Mouse (Mus musculus) spleen, adult 2 months (tissue): ENCODE measurements at regions not wholly inside any gene's neighbourhood (a gene's known extent, or its start where the extent isn't known, plus 50 kb on each side); places are given as distances from the start of the nearest gene placed in this dataset.

Source experiments
- DNase-seq, 2 experiments: peaks; one replicate each; pipeline versions ENCODE4 v3.0.0 to v3.0.0-alpha.2; 2012 to 2021; ENCODE audit warnings: low spot score in 2 of 2, low read depth in 1 of 2
- H3K27ac ChIP-seq: fragments of 200-500 bp; 2 replicates; pipeline ENCODE4 v1.5.1; 2012; ENCODE audit warnings: low read length, inconsistent platforms; ENCODE audit not compliant: insufficient read depth
- H3K27me3 ChIP-seq: fragments of 200-500 bp; 2 replicates; pipeline ENCODE4 v1.6.1; 2012; ENCODE audit warnings: mild to moderate bottlenecking, moderate library complexity, low read length, inconsistent platforms; ENCODE audit not compliant: control insufficient read depth, insufficient read depth
- H3K36me3 ChIP-seq: fragments of 200-500 bp; 2 replicates; pipeline ENCODE4 v1.6.1; 2012; ENCODE audit warnings: mild to moderate bottlenecking, low read length, inconsistent platforms; ENCODE audit not compliant: control insufficient read depth, insufficient read depth
- H3K4me1 ChIP-seq: fragments of 200-500 bp; 2 replicates; pipeline ENCODE4 v1.6.1; 2011; ENCODE audit warnings: inconsistent platforms; ENCODE audit not compliant: control insufficient read depth, insufficient read depth, insufficient read length
- H3K4me3 ChIP-seq: fragments of 200-500 bp; 2 replicates; pipeline ENCODE4 v1.5.1; 2011; ENCODE audit warnings: mild to moderate bottlenecking, inconsistent platforms; ENCODE audit not compliant: insufficient read depth, insufficient read length; ENCODE audit errors: extremely low read depth
- CTCF ChIP-seq: fragments of 200-500 bp; IDR thresholded peaks from 2 replicates; pipeline ENCODE4 v1.5.1; 2011; ENCODE audit warnings: mild to moderate bottlenecking, inconsistent platforms; ENCODE audit not compliant: insufficient read depth, insufficient read length, insufficient replicate concordance; ENCODE audit errors: extremely low read depth
- POLR2A ChIP-seq: fragments of 200-500 bp; IDR thresholded peaks from 2 replicates; pipeline ENCODE4 v1.6.1; 2011; ENCODE audit warnings: low read depth, low read length, inconsistent platforms
- WGBS: fragments of 180-500 bp; shearing (Covaris S2); methylation state at CpG from one replicate; pipeline ENCODE4 v1.1.7; 2018; 5-methylcytosine and 5-hydroxymethylcytosine counted together

GRCm38 (mm10) chr2:75394928-75395673 is 264.0 kb upstream of the Hnrnpa3 start:
- Histone ChIP-seq H3K27ac (no peak overlapping the region), H3K27me3 (no peaks in the 10 kb centered on the region), H3K36me3 (no peaks in the 10 kb centered on the region), H3K4me1 (no peaks in the 10 kb centered on the region), H3K4me3 (no peak overlapping the region)
- WGBS, result 88% methylated on average over 6 of the region's 6 CpGs
- DNase-seq, result no peak
- TF ChIP-seq CTCF, result no peak
- no peak for TF ChIP-seq POLR2A

GRCm38 (mm10) chr2:75396016-75396415 is 263.0 kb upstream of the Hnrnpa3 start:
- TF ChIP-seq POLR2A (no peak), CTCF (no peak)
- no peak overlapping the region for H3K4me3 ChIP-seq
- no peak overlapping the region for H3K27ac ChIP-seq
- no peaks in the 10 kb centered on the region for H3K27me3 ChIP-seq
- no peaks in the 10 kb centered on the region for H3K4me1 ChIP-seq
- DNase-seq, result no peak
- H3K36me3 ChIP-seq, result no peaks in the 10 kb centered on the region
- 84% methylated on average over 2 of the region's 2 CpGs for WGBS

DNA sequence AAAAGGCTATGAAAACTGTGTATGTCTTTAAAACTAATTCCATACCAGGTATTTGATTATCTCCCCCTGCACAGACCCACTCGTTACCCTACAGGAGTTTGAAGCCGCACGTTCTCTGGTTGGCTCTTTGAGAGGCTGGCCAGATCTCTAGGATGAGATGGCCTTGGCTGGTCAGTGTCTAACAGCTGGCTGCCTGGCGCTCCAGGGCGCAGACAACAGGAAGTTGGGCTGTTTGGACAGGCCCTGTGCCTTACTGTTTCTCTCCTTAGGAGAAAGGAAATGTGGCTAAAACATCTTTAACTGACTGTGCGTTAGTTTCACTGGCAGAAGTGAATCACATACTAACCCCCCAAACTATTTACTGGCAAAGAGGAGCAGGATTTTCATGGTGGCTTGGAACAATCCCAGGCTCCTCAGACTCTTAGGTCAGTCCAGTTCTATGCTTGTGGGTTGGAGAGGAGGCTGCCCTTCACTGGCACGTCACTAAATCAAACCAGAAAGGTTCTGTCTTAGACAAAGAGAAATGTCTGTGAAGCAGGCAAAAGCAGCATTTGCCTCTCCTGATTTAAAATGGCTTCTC is 258.7 kb upstream of the Hnrnpa3 start:
- Histone ChIP-seq H3K27me3 (no peaks in the 10 kb centered on the region), H3K4me3 (no peak overlapping the region), H3K27ac (no peak overlapping the region), H3K4me1 (no peaks in the 10 kb centered on the region), H3K36me3 (no peaks in the 10 kb centered on the region)
- DNase-seq, result no peak
- WGBS, result 75% methylated on average over 7 of the region's 7 CpGs
- TF ChIP-seq CTCF, result no peak
- no peak for TF ChIP-seq POLR2A

DNA sequence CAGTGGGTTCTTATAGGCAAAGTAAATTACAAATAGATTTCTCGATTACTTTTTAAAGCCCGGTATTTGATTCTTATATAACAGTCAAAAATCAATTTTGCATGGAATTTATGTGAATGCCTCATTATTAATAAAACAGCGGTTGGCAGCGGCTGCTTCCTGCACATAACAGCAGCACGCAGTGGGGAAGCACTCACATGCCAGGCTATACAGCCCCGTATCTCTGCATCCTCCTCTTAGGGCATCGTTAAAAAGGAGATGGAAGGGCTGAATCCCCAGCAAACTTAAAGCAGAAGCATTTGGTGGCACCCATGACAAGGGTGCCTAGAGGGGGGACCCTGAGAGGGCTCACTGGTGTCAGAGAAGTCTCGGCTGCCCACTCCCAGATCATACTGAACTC is 255.3 kb upstream of the Hnrnpa3 start:
- H3K27ac ChIP-seq, result no peak overlapping the region
- 89% methylated on average over 8 of the region's 8 CpGs for WGBS
- H3K4me1 ChIP-seq, result no peaks in the 10 kb centered on the region
- no peak for TF ChIP-seq POLR2A
- no peak for TF ChIP-seq CTCF
- no peak for DNase-seq
- no peaks in the 10 kb centered on the region for H3K36me3 ChIP-seq
- H3K27me3 ChIP-seq, result no peaks in the 10 kb centered on the region
- H3K4me3 ChIP-seq, result no peak overlapping the region

DNA sequence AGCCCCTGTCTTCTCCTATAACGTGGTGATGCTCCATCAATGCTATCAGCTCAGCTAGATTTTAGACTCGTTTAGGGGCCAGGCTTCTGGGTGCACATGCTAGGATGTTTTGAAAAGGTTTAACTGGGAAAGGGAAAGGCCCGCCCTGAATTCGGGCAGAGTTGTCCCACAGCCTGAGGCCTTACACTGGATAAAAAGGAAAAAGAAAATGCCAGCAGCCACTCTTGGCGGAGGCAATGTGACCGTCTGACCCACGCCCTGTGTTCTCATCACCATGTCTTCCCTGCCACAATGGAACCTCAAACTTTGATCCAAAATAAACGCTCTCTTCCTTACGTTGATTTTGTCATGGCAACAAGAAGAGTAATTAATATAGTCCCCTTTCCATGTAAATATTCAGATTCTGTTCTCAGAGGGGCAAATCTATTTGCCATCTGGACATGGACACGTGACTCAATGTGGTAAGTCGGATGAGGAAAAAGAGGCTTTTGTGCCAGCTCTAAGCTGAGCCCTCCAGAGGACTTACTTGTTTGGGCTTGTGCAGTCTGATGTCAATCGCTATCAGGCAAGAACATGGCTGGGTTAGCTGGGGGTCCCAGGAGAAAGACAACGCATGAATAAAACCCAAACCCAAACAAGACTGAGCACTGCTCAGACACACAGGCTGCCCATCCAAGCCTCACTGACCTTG is 253.4 kb upstream of the Hnrnpa3 start:
- Histone ChIP-seq H3K36me3 (no peaks in the 10 kb centered on the region), H3K27ac (no peak overlapping the region), H3K4me1 (no peaks in the 10 kb centered on the region), H3K27me3 (no peaks in the 10 kb centered on the region), H3K4me3 (no peak overlapping the region)
- 93% methylated on average over 13 of the region's 13 CpGs for WGBS
- TF ChIP-seq CTCF, result no peak
- no peak for TF ChIP-seq POLR2A
- DNase-seq, result no peak

DNA sequence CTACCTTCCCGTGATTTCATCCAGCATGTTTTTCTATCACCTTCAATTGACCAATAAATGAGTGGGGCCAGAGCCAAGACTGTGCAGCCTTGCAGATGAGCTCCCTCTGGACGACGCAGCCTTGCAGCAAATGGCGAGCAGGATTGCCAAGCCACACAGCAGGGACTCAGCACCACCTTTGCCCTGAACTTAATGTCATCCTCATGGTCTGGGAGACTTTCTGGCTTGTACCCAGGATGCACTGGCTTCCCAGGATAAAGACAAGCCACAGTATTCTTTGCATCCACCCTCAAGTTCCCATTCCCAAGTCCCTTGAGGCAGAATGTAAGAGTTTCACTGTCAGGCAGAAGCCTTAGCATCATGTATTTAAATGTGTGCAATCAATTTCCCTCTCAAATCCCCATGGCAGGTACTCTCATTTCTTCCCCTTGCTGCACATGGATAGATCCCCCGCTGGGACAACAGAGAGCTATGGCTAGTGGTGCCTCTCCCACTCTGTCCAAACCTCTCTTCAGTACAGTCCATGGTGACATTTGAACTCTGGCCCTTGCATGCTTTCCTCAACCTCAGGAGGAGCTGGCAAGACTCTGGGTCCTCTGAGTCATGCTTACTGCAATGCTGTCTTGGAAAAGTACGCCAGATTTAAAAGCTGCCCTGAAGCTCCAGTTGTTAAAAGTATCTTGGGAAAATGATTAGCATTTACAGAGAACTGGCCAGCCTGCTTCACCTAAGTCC is 252.2 kb upstream of the Hnrnpa3 start:
- Histone ChIP-seq H3K27me3 (no peaks in the 10 kb centered on the region), H3K4me3 (no peak overlapping the region), H3K36me3 (no peaks in the 10 kb centered on the region), H3K27ac (no peak overlapping the region), H3K4me1 (no peaks in the 10 kb centered on the region)
- DNase-seq, result no peak
- TF ChIP-seq CTCF, result no peak
- WGBS, result 85% methylated on average over 6 of the region's 6 CpGs
